Mouse (Mus musculus) adrenal gland, postnatal 4 days (tissue): ENCODE measurements around the gene D6Ertd527e. TPM values are rescaled to one million over a fixed set of nuclear protein-coding genes. Genes with fewer than 3 reads are reported as not detected.

Experiments used
- DNase-seq, 2 experiments: peaks; one replicate each; pipeline ENCODE4 v3.0.0; 2021 to 2022; ENCODE audit warnings: low spot score in 2 of 2, mixed read lengths in 2 of 2
- total RNA-seq, 2 experiments: library from RNA; stranded (reverse); gene quantifications; 2 replicates each; pipeline ENCODE4 v1.2.3; 2021

The D6Ertd527e gene
- total RNA-seq, 2 experiments from 2014 or later: 0.28 TPM; not detected in 1

DNA sequence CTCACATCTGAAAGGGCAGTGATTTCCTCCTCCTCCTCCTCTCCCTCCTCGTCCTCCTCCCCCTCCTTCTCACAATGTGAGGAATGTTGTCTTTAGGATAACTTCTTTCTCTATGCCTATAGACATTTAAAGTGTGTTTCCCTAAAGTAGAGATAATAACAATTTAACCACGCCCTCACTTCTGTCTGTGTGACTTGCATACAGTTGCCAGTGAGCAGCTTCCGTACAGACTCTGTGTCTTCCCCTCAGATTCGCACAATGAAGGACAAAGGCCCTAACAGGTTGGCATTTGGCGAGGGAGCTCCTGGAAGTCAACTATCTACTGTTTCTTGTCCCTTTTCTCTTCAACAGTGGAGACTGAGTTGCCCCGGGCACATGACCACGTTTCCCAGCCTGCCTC is 45.9 kb downstream of the D6Ertd527e start:
- DNase-seq: no peak

DNA sequence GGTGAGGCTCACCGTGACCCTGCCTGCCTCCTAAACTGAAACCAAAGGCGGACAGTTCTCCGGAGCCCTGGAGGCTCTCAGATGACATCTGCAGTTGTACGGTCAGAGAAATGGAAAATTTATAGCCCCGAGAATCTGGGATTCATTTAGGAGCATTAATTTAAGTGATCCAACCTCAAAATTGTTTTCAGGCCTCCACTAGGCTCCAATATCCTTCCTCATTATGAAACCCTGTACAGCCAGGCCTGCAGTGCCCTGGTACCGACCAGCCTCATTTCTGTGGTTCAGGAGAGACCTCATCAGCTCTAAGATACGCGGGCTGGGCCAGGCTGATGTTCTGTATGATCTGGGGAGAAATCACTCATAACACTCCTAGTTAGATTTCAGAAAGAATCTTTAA is 46.9 kb downstream of the D6Ertd527e start:
- no peak for DNase-seq

DNA sequence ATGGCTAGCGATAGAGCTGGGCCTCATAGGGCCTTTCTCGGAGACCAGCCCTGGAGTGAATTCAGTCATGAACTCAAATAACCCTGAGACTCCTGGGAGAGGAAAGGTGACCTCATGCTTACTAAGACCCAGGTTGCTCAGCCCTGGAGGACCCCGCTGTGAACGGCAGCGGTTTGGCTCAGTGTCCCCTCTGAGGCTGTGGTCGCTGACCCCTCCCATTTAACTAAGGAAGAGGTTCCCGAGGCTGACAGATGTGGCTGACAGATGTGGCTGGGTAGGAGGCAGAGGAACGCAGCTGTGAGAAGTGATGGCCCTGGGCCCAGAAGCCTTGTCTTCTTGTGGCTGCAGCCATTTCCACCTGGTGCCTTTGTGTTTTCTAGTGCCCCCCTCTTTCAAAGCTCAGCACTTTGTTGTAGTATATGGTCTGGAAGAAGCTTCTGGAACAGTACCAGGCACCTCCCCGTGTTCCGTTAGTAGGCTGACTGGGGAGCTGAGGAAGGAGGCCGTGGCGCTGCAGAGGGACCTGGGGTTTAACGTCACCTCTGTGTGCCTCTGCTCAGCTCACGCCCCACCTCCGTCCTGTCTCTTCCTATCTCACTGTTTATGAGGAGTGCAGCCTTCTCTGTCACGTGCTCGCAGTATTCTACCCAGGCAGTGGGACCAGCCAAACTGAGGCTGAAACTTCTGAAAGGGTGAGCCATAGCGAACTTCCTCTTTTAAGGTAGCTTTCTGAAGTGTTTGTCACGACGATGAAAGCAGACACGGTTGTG is 48.1 kb downstream of the D6Ertd527e start:
- no peak for DNase-seq

DNA sequence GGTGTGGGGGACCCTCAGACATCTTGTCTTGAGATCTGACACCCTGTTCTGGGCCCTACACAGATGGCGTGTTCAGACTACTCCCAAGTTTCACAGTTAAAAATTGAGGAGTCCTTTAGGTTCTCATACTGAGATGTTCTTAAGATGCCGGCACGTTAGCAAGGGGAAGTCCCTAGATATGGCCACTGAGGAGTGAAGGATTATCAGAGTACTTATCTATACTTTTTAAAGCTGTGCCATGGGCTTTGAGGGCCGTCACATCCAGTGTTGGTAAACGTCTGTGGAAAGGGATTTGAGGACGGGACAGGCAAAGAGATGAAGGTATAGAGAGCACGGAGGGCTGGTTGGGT is 48.7 kb downstream of the D6Ertd527e start:
- no peak for DNase-seq

DNA sequence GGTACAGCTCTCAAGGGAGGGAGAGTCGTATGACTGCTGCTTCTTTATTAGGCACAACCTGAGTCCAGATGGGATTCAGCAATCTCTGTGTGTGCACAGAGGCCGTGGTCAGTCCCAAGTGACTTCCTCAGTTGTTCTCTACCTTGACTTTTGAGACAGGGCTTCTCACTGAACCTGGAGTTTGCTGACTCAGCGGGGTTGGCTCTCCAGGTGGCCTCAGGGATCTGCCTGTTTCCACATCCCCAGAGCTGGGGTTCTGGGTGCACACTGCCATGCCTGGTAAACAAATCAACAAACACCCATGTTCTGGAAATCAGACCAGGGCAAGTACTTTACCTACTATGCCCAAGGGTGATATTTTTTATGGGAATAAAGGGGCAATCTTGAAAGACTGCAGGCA is 49.3 kb downstream of the D6Ertd527e start:
- DNase-seq: no peak

DNA sequence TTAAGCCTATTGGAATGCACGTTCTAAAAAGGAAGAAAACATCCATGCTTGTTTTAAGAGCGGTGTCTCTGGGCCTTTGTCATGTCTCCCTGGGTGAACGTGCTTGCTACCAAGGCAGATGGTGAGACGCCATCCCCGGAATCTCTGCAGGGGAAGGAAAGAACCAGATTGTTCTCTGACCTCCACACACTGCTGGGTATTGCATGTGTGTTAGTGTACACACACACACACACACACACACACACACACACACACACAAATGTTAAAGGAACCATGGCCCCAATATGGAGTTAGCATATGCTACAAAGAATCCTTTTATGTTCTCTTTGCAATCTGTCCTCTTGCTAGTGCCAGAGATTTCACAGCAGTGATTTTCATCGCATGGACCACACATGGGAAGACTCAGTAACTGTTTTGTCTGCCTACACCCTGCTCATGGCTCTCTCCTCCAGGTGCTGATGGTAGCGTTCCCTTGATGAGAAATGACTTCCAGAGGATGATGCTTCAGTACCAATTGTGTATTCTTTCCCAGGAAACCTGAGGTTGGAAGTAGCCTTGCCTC is 53.6 kb downstream of the D6Ertd527e start:
- no peak for DNase-seq

DNA sequence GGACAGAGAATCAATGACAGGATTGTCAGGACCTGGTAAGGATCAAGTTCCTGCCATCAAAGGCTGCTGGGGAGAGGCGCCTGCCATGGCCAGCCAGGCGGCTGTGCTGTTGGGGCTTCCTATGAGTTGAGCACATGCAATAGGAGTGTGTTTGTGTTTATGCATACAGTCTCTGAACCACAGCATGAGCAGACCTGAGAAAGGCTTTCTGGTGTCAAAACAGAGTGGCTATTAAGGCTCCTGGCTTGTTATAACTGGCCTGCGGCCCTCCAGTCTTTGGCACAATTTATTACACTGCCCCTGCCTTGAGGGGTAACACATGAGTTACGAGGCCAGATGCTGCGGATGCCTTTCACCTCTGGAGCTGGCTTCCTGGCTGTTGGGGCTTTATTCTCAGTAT is 55.6 kb downstream of the D6Ertd527e start:
- no peak for DNase-seq

DNA sequence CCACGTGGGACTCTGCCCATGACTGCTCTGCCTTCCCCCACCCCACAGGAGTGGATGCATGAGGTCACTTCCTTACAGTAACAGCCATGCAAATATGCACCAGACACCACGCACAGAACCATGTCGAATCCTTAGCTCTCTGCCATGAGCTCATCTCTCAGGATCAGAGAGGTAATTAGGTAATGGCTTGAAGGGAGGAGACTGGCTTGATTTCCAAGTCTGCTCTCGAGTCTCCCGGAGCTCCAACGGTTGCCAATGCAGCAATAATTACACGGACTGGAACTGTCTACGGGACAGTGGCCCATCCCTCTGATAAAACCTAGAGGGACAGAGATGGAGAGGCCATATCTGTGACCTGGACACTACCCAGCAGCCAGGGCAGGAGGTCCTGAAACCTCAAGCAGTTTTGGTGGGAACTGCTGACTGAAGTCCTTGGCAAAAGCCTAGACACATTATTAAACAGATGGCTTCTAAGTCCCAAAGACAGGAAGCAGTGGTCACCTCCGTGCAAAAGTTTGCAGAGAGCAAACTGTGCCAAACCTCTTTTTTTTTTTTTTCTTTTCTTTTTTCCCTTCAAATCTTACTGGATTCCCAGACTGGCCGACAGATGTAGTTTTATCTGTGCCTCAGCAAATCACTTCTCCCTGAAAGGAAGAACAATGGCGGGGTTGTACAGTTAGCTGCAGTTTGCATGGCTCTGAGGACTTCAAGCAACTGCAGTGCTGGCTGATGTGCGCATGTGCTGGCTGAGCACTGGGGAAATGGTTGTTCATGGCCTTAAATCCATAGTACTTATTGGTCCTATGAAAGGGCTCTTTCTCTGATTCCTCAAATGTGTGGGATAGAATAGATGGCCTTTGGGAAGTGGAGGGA is 57.1 kb downstream of the D6Ertd527e start:
- DNase-seq: no peak

Other genes with a start within 250 kb of the D6Ertd527e start
- gene Nfu1, start 95.5 kb upstream of the D6Ertd527e start, total RNA-seq: 10 to 100 TPM; 76.2 to 82.8 TPM
- gene Gfpt1, start 61.9 kb upstream of the D6Ertd527e start, total RNA-seq: 10 to 100 TPM; 39.8 to 42.6 TPM
- gene Antxr1, start 231.1 kb downstream of the D6Ertd527e start, total RNA-seq: 10 to 100 TPM; 45.4 to 46.9 TPM
- not detected for gene Gkn1, start 246.2 kb downstream of the D6Ertd527e start, total RNA-seq